Mouse (Mus musculus) liver, adult 10 weeks (tissue): ENCODE results near the gene Lsm14a. TPM values are rescaled to one million over a fixed set of nuclear protein-coding genes. Genes with fewer than 3 reads are reported as not detected.

ENCODE experiments used
- polyA plus RNA-seq: library from polyadenylated mRNA; stranded (reverse); fragments of 350-450 nt; fragmentation: Illumina TruSeq; extraction: RNeasy Lipid Tissue Mini Kit (QIAGEN cat#74804); gene quantifications from one replicate; pipeline ENCODE4 v1.2.3, GENCODE M21; 2014; ENCODE audit warnings: low read depth, low replicate concordance

Lsm14a gene
- polyA plus RNA-seq: 43.0 TPM

GRCm38 (mm10) chr7:34393215-34393614 is at the start of gene Lsm14a:
Lsm14a (minus strand) TSS chr7:34393315.

GRCm38 (mm10) chr7:34313443-34313875 is 79.7 kb downstream of the Lsm14a start, which contains the start of gene 4931406P16Rik:
4931406P16Rik (minus strand) TSS chr7:34313551.

Other genes with a start within 250 kb of the Lsm14a start
- gene Uba2, start 223.7 kb downstream of the Lsm14a start, polyA plus RNA-seq: 27.4 TPM
- 2.7 TPM for gene Pdcd2l, start 196.7 kb downstream of the Lsm14a start, polyA plus RNA-seq
- 20.4 TPM for gene Gpi1, start 163.0 kb downstream of the Lsm14a start, polyA plus RNA-seq
- gene Gm6096, start 142.3 kb downstream of the Lsm14a start, polyA plus RNA-seq: not detected
- 8.9 TPM for gene 4931406P16Rik, start 79.8 kb downstream of the Lsm14a start, polyA plus RNA-seq